Mouse (Mus musculus) hematopoietic stem cell, adult 5-6 weeks (primary cell): ENCODE measurements around the gene Osbpl7. TPM values are rescaled to one million over a fixed set of nuclear protein-coding genes. Genes with fewer than 3 reads are reported as not detected.

Experiments used
- ATAC-seq, 2 experiments: fragments of 125-278 bp in 1 of 2; replicated peaks in 1 of 2; 2 replicates each; pipeline ENCODE4 v1.8.0; 2016 to 2017; ENCODE audit warnings: inconsistent platforms in 2 of 2, mild to moderate bottlenecking in 2 of 2, moderate number of reproducible peaks in 2 of 2, low read depth in 1 of 2, moderate TSS enrichment in 1 of 2; ENCODE audit not compliant: low FRiP score in 2 of 2, poor library complexity in 2 of 2, severe bottlenecking in 2 of 2, insufficient read depth in 1 of 2, low TSS enrichment in 1 of 2
- total RNA-seq: library from RNA; stranded (forward); fragments of 172-1452, 232-1000 nt; gene quantifications from 2 replicates; pipeline ENCODE4 v1.2.3, GENCODE M21; 2017

Gene Osbpl7
- total RNA-seq, 1 experiment from 2014 or later, result 13.4 TPM

- no peak for ATAC-seq
Observed at GRCm38 (mm10) chr11:97112519-97113125, 62.2 kb downstream of the Osbpl7 start.

DNA sequence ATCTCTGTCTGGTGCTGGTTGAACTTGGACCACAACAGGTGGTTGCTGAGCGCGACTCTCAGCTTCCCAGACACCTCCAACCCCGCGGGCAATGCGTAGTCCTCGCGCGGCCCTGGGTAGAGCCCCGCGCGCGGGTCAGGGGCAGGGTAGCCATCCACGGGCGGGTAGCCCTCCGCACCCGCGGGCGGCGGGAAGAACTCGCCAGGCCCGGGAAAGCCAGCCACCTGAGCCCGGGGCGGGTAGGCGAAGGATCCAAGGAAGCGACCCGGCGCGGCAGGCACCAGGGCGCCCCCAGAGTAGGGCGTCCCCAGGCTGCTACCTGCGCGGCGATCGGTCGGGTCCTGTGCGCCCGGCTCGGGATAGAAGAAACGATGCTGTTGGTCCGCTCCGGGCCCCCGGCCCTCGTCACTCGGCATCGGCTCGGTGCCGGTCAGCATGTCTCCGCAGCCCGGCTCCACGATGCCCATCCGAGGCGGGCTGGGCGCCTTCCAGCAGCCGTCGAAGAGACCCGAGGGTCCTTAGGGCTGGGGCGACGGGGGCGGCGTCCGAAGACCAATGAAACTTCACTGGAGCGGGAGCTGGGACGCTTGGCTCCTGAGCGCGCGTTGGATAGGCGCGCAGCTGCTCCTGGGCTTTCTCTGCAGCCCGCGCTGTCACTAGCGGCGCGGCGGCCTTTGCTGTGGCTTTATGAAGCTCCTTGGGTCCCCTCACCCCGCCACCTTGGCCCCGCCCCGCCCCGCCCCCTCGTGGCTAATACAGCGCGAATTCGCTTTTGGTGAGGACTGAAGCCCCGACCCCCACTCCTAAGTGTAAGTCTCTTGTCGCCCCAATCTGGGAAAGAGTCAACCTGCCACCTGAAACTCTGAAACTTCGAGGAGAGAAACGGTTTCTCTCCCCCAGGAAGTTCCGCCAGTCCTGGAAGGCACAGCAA lies 64.5 kb downstream of the Osbpl7 start, which contains the start of gene Tbx21:
Gene Tbx21, minus strand, starts transcription at position 661 of the 931 bp plus-strand sequence.
- no peak for ATAC-seq

DNA sequence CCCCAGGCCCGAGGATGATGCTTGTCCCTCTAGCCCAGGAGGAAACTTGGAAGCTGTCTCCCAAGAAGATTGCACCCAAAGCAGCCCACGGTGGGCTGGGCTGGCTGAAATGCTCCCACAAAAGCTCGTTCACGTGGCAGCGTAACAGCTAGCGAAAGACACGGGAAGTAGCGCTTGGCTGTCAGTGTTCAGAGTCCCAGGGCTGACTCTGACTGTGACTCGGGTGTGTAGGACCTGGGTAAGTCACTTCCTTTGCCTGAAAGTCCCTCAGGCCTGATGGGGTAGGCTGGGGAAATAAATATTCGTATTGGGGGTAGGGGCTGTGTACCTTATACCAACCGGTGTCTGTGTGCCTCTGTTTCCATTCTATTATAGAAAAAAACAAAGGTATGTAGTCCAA lies 65.4 kb downstream of the Osbpl7 start:
- ATAC-seq, result 0 out of 4 replicates have a peak, but pooled peaks have one; percentile 20 to 29

Other genes starting within 250 kb of the Osbpl7 start
- gene Nfe2l1, start 220.7 kb upstream of the Osbpl7 start, total RNA-seq, result 50.1 and 51.6 TPM in 2 replicates
- 3.1 and 5.9 TPM in 2 replicates for gene Copz2, start 200.8 kb upstream of the Osbpl7 start, total RNA-seq
- 48.3 and 59.6 TPM in 2 replicates for gene Cdk5rap3, start 134.1 kb upstream of the Osbpl7 start, total RNA-seq
- gene Prr15l, start 122.5 kb upstream of the Osbpl7 start, total RNA-seq, result 0.74 TPM in 1 of 2 replicates, not detected in the other
- 32.5 and 32.6 TPM in 2 replicates for gene Pnpo, start 106.6 kb upstream of the Osbpl7 start, total RNA-seq
- 2.5 and 3.1 TPM in 2 replicates for gene Sp2, start 67.7 kb upstream of the Osbpl7 start, total RNA-seq
- gene Sp6, start 37.2 kb upstream of the Osbpl7 start, total RNA-seq, result 0.05 and 0.19 TPM in 2 replicates
- 22.6 and 35.3 TPM in 2 replicates for gene Scrn2, start 20.7 kb upstream of the Osbpl7 start, total RNA-seq
- gene Lrrc46, start 9.2 kb upstream of the Osbpl7 start, total RNA-seq, result 0.63 TPM in 1 of 2 replicates, not detected in the other
- gene Mrpl10, start 9.1 kb upstream of the Osbpl7 start, total RNA-seq, result 13.9 and 17.1 TPM in 2 replicates
- 0.45 and 1.1 TPM in 2 replicates for gene Tbx21, start 64.7 kb downstream of the Osbpl7 start, total RNA-seq
- 6.6 and 8.1 TPM in 2 replicates for gene Tbkbp1, start 100.9 kb downstream of the Osbpl7 start, total RNA-seq
- gene Kpnb1, start 137.3 kb downstream of the Osbpl7 start, total RNA-seq, result 329 and 360 TPM in 2 replicates
- gene Npepps, start 230.0 kb downstream of the Osbpl7 start, total RNA-seq, result 33.1 and 59.0 TPM in 2 replicates